In genomic region chr13:64349474-64349873, GRCm38 (mm10) we compare ENCODE assay signal across 19 mouse cellular contexts. TPM values are rescaled to one million over a fixed set of nuclear protein-coding genes. Genes with fewer than 3 reads are reported as not detected.
DNase-seq lines count a peak whose midpoint lies in the region; ATAC-seq and TF ChIP-seq lines count a peak whose summit lies in the region.
"Had no signal": no experiment of that assay in that cellular context is flagged by ENCODE, and none has a peak within 500 bp of the region (broad histone marks: within the 10 kb centered on the region; RNA-seq: fewer than 3 reads in every experiment).

No protein-coding gene starts in this region.

- WGBS in liver, adult 2 months: 38% methylated on average over 2 of the region's 2 CpGs
- WGBS in intestine, embryonic 15.5 days: 65% methylated on average over 2 of the region's 2 CpGs
- WGBS in large intestine, adult 2 months: 31% methylated on average over 2 of the region's 2 CpGs

- no peak overlapping the region for H3K4me3 ChIP-seq in liver, adult 2 months (ENCODE audit: insufficient read depth, low read depth, low read length)
- no peak overlapping the region for H3K4me3 ChIP-seq in intestine, embryonic 15.5 days (replicated peaks)
- H3K4me3 ChIP-seq: embryonic facial prominence, embryonic 12.5 days; forebrain, embryonic 12.5 days; heart, embryonic 13.5 days; hindbrain, embryonic 12.5 days had no signal

- H3K9ac ChIP-seq in liver, adult 2 months (ENCODE audit: low read depth, low read length): no peak overlapping the region
- H3K9ac ChIP-seq in intestine, embryonic 15.5 days: no peak overlapping the region
- H3K9ac ChIP-seq: embryonic facial prominence, embryonic 12.5 days; forebrain, embryonic 12.5 days; heart, embryonic 13.5 days; hindbrain, embryonic 12.5 days had no signal

- peak; percentile 85 for ATAC-seq in intestine, embryonic 15.5 days
- ATAC-seq in erythroblast, adult 5-6 weeks (replicated peaks; ENCODE audit: low FRiP score, poor library complexity, severe bottlenecking): no peak
- ATAC-seq: forebrain, embryonic 16.5 days; hindbrain, embryonic 16.5 days; inflammation-experienced regulatory T-cells, adult 6 months had no signal

- H3K4me2 ChIP-seq in intestine, embryonic 15.5 days (replicated peaks): no peak overlapping the region
- H3K4me2 ChIP-seq: embryonic facial prominence, embryonic 12.5 days; forebrain, embryonic 12.5 days; heart, embryonic 13.5 days; hindbrain, embryonic 12.5 days had no signal

- no peaks in the 10 kb centered on the region for H3K27me3 ChIP-seq in liver, adult 2 months (ENCODE audit: control insufficient read depth, insufficient read depth, low read length)
- H3K27me3 ChIP-seq in intestine, embryonic 15.5 days (replicated peaks): no peaks in the 10 kb centered on the region
- H3K27me3 ChIP-seq: embryonic facial prominence, embryonic 12.5 days; forebrain, embryonic 12.5 days; heart, embryonic 13.5 days; hindbrain, embryonic 12.5 days had no signal

- TF ChIP-seq CTCF in liver, adult 2 months (IDR thresholded peaks at IDR 0.05; ENCODE audit: low read depth, low read length): no peak

- H3K27ac ChIP-seq in liver, adult 2 months (replicated peaks; ENCODE audit: insufficient read depth, low read depth, low read length): no peak overlapping the region; the same call in 1 of the 2 replicates
- no peak overlapping the region for H3K27ac ChIP-seq in intestine, embryonic 15.5 days
- H3K27ac ChIP-seq: embryonic facial prominence, embryonic 12.5 days; forebrain, embryonic 12.5 days; heart, embryonic 13.5 days; hindbrain, embryonic 12.5 days had no signal

- H3K79me2 ChIP-seq in liver, adult 2 months (ENCODE audit: control insufficient read depth, insufficient read depth, low read length): no peaks in the 10 kb centered on the region

- no peaks in the 10 kb centered on the region for H3K36me3 ChIP-seq in liver, adult 2 months (ENCODE audit: control insufficient read depth, insufficient read depth, low read length)
- H3K36me3 ChIP-seq in intestine, embryonic 15.5 days: no peaks in the 10 kb centered on the region
- H3K36me3 ChIP-seq: embryonic facial prominence, embryonic 12.5 days; forebrain, embryonic 12.5 days; heart, embryonic 13.5 days; hindbrain, embryonic 12.5 days had no signal

- DNase-seq in liver, adult 2 months (ENCODE audit: extremely low read depth, low read depth, low spot score): peak; percentile 87
- no peak for DNase-seq in liver
- peak; percentile 63 for DNase-seq in large intestine, adult 2 months (ENCODE audit: low read depth, low spot score)
- DNase-seq in frontal cortex, adult 2 months (ENCODE audit: extremely low spot score in 1 of 2, low spot score in 1 of 2): no peak
- DNase-seq in left cerebral cortex, adult 11 months (ENCODE audit: low spot score): no peak
- DNase-seq: cerebellum, adult 11 months; cerebellum, adult 8-10 months; cerebellum, postnatal 14 days; gastrocnemius, postnatal 14 days; heart, postnatal 36 days had no signal

- H3K4me1 ChIP-seq in liver, adult 2 months (ENCODE audit: control insufficient read depth, insufficient read depth, low read length): peaks cover 8% of the 10 kb centered on the region
- H3K4me1 ChIP-seq in intestine, embryonic 15.5 days (replicated peaks): no peaks in the 10 kb centered on the region
- H3K4me1 ChIP-seq: embryonic facial prominence, embryonic 12.5 days; forebrain, embryonic 12.5 days; heart, embryonic 13.5 days; hindbrain, embryonic 12.5 days had no signal

- no peaks in the 10 kb centered on the region for H3K9me3 ChIP-seq in intestine, embryonic 15.5 days
- H3K9me3 ChIP-seq: embryonic facial prominence, embryonic 12.5 days; forebrain, embryonic 12.5 days; heart, embryonic 13.5 days; hindbrain, embryonic 12.5 days had no signal

- no peak for TF ChIP-seq POLR2A in liver, adult 2 months (IDR thresholded peaks at IDR 0.05; ENCODE audit: extremely low read depth, insufficient read depth, low read length)

RNA-seq across cellular contexts. Expression of gene Ctsl, which starts 21.2 kb away (rescaled TPM):
- 624 and 654 TPM in 2 replicates for total RNA-seq in liver, adult 2 months (2014; rRNA removed)
- 252 and 300 TPM in 2 replicates for polyA plus RNA-seq in liver, adult 2 months (2012; rRNA removed)
- 195 and 213 TPM in 2 replicates for polyA plus RNA-seq in intestine, embryonic 15.5 days (2015; fragmentation: Nextera tagmentation; extraction: Ambion mirVana)
- polyA plus RNA-seq in large intestine, adult 2 months (2012; rRNA removed): 35.1 and 44.4 TPM in 2 replicates
- 12.5 and 19.9 TPM in 2 replicates for total RNA-seq in erythroblast, adult 5-6 weeks (2015; ENCODE audit: low replicate concordance)
- total RNA-seq in erythroblast, adult 5-6 weeks (2017; ENCODE audit: low replicate concordance): 4.5 and 17.6 TPM in 2 replicates
- 141 and 143 TPM in 2 replicates for polyA plus RNA-seq in frontal cortex, adult 2 months (2012; rRNA removed)

RNA-seq across cellular contexts. Expression of gene Aaed1, which starts 37.0 kb away (rescaled TPM):
- total RNA-seq in liver, adult 2 months (2014; rRNA removed): 83.4 and 84.2 TPM in 2 replicates
- polyA plus RNA-seq in liver, adult 2 months (2012; rRNA removed): 20.8 and 21.1 TPM in 2 replicates
- polyA plus RNA-seq in intestine, embryonic 15.5 days (2015; fragmentation: Nextera tagmentation; extraction: Ambion mirVana): 41.3 and 42.4 TPM in 2 replicates
- polyA plus RNA-seq in large intestine, adult 2 months (2012; rRNA removed): 6.8 and 9.8 TPM in 2 replicates
- 3.1 and 6.5 TPM in 2 replicates for total RNA-seq in erythroblast, adult 5-6 weeks (2015; ENCODE audit: low replicate concordance)
- 11.8 and 13.0 TPM in 2 replicates for total RNA-seq in erythroblast, adult 5-6 weeks (2017; ENCODE audit: low replicate concordance)
- polyA plus RNA-seq in frontal cortex, adult 2 months (2012; rRNA removed): 14.7 and 17.3 TPM in 2 replicates

Comparison
In these comparisons a context has a peak if more than half of its experiments do, and no peak if none do; other contexts are left out.
1. DNase-seq: peak in liver, adult 2 months (single experiment) and large intestine, adult 2 months (single experiment); none in liver (single experiment), frontal cortex, adult 2 months (0 of 2) and left cerebral cortex, adult 11 months (single experiment).